Mouse (Mus musculus): ENCODE measurements at regions not wholly inside any gene's neighbourhood (a gene's known extent, or its start where the extent isn't known, plus 50 kb on each side); places are given as distances from the start of the nearest gene placed in this dataset.
A peak's percentile ranks its signal among the peaks of the same experiment; 100 is the strongest.
"Not testable (repeated sequence)": the region's sequence is repeated elsewhere in the genome, so short reads cannot be mapped to it uniquely, and the experiment has no call there.

- WGBS, result 82% methylated on average over 9 of the region's 9 CpGs
Measured at GRCm38 (mm10) chr14:52720640-52721039, 225.1 kb upstream of the Olfr1507 start.

GRCm38 (mm10) chr14:52700851-52701250 lies 205.3 kb upstream of the Olfr1507 start:
- WGBS, result 76% methylated on average over 1 of the region's 1 CpGs
- DNase-seq; H3K27ac ChIP-seq (ENCODE audit: insufficient read depth, low read depth, low read length); H3K4me1 ChIP-seq (ENCODE audit: control insufficient read depth, insufficient read depth, low read length); H3K27me3 ChIP-seq (replicated peaks; ENCODE audit: control insufficient read depth, insufficient read depth, low read length); H3K36me3 ChIP-seq (ENCODE audit: control insufficient read depth, insufficient read depth, low read length); H3K4me3 ChIP-seq (ENCODE audit: insufficient read depth, low read depth, low read length): not testable (repeated sequence)

More at GRCm38 (mm10) chr14:52720640-52721039, 225.1 kb upstream of the Olfr1507 start:
- Histone ChIP-seq H3K4me1 (ENCODE audit: control insufficient read depth, insufficient read depth, low read length) (no peaks in the 10 kb centered on the region), H3K36me3 (ENCODE audit: control insufficient read depth, insufficient read depth, low read length) (no peaks in the 10 kb centered on the region), H3K27me3 (replicated peaks; ENCODE audit: control insufficient read depth, insufficient read depth, low read length) (no peaks in the 10 kb centered on the region), H3K27ac (ENCODE audit: insufficient read depth, low read depth, low read length) (no peak overlapping the region), H3K4me3 (ENCODE audit: insufficient read depth, low read depth, low read length) (no peak overlapping the region)
- no peak for TF ChIP-seq CTCF (conservative IDR thresholded peaks at IDR 0.05; ENCODE audit: insufficient read depth, insufficient read length, low read depth, low read length)
- no peak for TF ChIP-seq POLR2A (IDR thresholded peaks at IDR 0.05; ENCODE audit: low read depth, low read length)
- no peak for DNase-seq

GRCm38 (mm10) chr14:52683636-52684035 lies 188.1 kb upstream of the Olfr1507 start:
- not testable (repeated sequence) for H3K27me3 ChIP-seq (replicated peaks; ENCODE audit: control insufficient read depth, insufficient read depth, low read length); DNase-seq; H3K27ac ChIP-seq (ENCODE audit: insufficient read depth, low read depth, low read length); H3K36me3 ChIP-seq (ENCODE audit: control insufficient read depth, insufficient read depth, low read length); H3K4me3 ChIP-seq (ENCODE audit: insufficient read depth, low read depth, low read length); H3K4me1 ChIP-seq (ENCODE audit: control insufficient read depth, insufficient read depth, low read length)
- WGBS, result no CpG with 5 or more reads among the region's 1 CpGs

DNA sequence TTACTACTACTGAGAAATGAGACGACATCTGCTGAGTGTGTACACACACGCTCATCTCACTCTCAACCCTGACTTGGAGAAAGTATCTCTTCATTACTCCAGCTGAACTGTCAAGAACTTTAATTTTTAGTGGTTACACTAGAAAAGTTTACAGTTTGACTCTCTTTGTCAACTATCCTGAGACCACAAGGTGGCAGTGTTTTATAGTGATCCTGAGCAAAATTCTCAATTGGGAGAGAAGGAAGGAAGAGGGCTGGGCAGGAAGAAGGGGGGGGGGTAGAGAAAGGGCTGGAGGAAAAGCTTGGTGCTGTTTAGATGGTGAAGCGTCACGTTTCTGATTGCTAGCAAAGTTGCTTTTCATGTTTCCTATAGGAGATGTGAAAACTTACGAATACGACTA lies 158.8 kb upstream of the Olfr1507 start:
- 66% methylated on average over 6 of the region's 6 CpGs for WGBS

GRCm38 (mm10) chr14:52638179-52638578 lies 142.6 kb upstream of the Olfr1507 start:
- H3K4me3 ChIP-seq (ENCODE audit: insufficient read depth, low read depth, low read length), result no peak overlapping the region
- WGBS, result 76% methylated on average over 2 of the region's 2 CpGs
- no peaks in the 10 kb centered on the region for H3K27me3 ChIP-seq (replicated peaks; ENCODE audit: control insufficient read depth, insufficient read depth, low read length)
- no peaks in the 10 kb centered on the region for H3K36me3 ChIP-seq (ENCODE audit: control insufficient read depth, insufficient read depth, low read length)
- H3K4me1 ChIP-seq (ENCODE audit: control insufficient read depth, insufficient read depth, low read length), result no peaks in the 10 kb centered on the region
- TF ChIP-seq CTCF (conservative IDR thresholded peaks at IDR 0.05; ENCODE audit: insufficient read depth, insufficient read length, low read depth, low read length) (no peak), POLR2A (IDR thresholded peaks at IDR 0.05; ENCODE audit: low read depth, low read length) (no peak)
- DNase-seq, result no peak
- H3K27ac ChIP-seq (ENCODE audit: insufficient read depth, low read depth, low read length), result no peak overlapping the region

More for the DNA sequence above, 158.8 kb upstream of the Olfr1507 start:
- no peaks in the 10 kb centered on the region for H3K36me3 ChIP-seq (ENCODE audit: control insufficient read depth, insufficient read depth, low read length)
- no peak overlapping the region for H3K27ac ChIP-seq (ENCODE audit: insufficient read depth, low read depth, low read length)
- DNase-seq, result no peak
- no peaks in the 10 kb centered on the region; the same call in 1 of the 2 replicates for H3K27me3 ChIP-seq (replicated peaks; ENCODE audit: control insufficient read depth, insufficient read depth, low read length)
- TF ChIP-seq POLR2A (IDR thresholded peaks at IDR 0.05; ENCODE audit: low read depth, low read length), result no peak
- no peak for TF ChIP-seq CTCF (conservative IDR thresholded peaks at IDR 0.05; ENCODE audit: insufficient read depth, insufficient read length, low read depth, low read length)
- H3K4me1 ChIP-seq (ENCODE audit: control insufficient read depth, insufficient read depth, low read length), result no peaks in the 10 kb centered on the region
- no peak overlapping the region for H3K4me3 ChIP-seq (ENCODE audit: insufficient read depth, low read depth, low read length)

- no peak for TF ChIP-seq POLR2A (IDR thresholded peaks at IDR 0.05; ENCODE audit: low read depth, low read length)
- TF ChIP-seq CTCF (conservative IDR thresholded peaks at IDR 0.05; ENCODE audit: insufficient read depth, insufficient read length, low read depth, low read length), result no peak; the same call in 1 of the 2 replicates
- DNase-seq, result no peak
- no peaks in the 10 kb centered on the region for H3K27me3 ChIP-seq (replicated peaks; ENCODE audit: control insufficient read depth, insufficient read depth, low read length)
- H3K4me3 ChIP-seq (ENCODE audit: insufficient read depth, low read depth, low read length), result no peak overlapping the region
- no peaks in the 10 kb centered on the region for H3K4me1 ChIP-seq (ENCODE audit: control insufficient read depth, insufficient read depth, low read length)
- no peak overlapping the region for H3K27ac ChIP-seq (ENCODE audit: insufficient read depth, low read depth, low read length)
- 21% methylated on average over 4 of the region's 4 CpGs for WGBS
- no peaks in the 10 kb centered on the region for H3K36me3 ChIP-seq (ENCODE audit: control insufficient read depth, insufficient read depth, low read length)
Measured at GRCm38 (mm10) chr14:52622184-52622583, 126.6 kb upstream of the Olfr1507 start.

DNA sequence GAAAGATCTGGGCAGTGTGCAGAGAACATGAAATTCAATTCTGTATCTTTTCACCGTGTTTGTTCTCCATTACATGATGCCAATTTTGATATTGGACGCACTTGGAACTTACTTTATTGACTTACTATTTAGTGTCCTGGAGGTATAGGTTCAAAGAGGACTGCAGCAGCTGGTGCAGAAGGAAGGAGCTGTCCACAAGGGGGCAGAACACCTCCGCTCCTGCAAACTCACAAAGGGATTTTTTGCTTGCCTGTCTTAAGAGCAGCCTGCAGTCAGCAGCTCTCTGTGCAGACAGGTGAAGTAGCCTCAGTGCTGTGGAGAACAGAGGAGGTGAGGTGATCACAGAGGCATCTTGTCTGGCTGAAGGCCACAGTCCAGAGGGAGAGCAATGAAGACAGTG lies 84.8 kb upstream of the Olfr1507 start:
- TF ChIP-seq POLR2A (IDR thresholded peaks at IDR 0.05; ENCODE audit: low read depth, low read length), result no peak
- peak; percentile 34; the same call in 1 of the 2 replicates for TF ChIP-seq CTCF (conservative IDR thresholded peaks at IDR 0.05; ENCODE audit: insufficient read depth, insufficient read length, low read depth, low read length)
- Histone ChIP-seq H3K27me3 (replicated peaks; ENCODE audit: control insufficient read depth, insufficient read depth, low read length) (no peaks in the 10 kb centered on the region), H3K4me3 (ENCODE audit: insufficient read depth, low read depth, low read length) (no peak overlapping the region), H3K27ac (ENCODE audit: insufficient read depth, low read depth, low read length) (no peak overlapping the region), H3K4me1 (ENCODE audit: control insufficient read depth, insufficient read depth, low read length) (no peaks in the 10 kb centered on the region), H3K36me3 (ENCODE audit: control insufficient read depth, insufficient read depth, low read length) (no peaks in the 10 kb centered on the region)
- peak; percentile 8 for DNase-seq
- 53% methylated on average over 3 of the region's 3 CpGs for WGBS

- no peak for DNase-seq
- Histone ChIP-seq H3K27ac (ENCODE audit: insufficient read depth, low read depth, low read length) (no peak overlapping the region), H3K4me3 (ENCODE audit: insufficient read depth, low read depth, low read length) (no peak overlapping the region), H3K27me3 (replicated peaks; ENCODE audit: control insufficient read depth, insufficient read depth, low read length) (no peaks in the 10 kb centered on the region), H3K4me1 (ENCODE audit: control insufficient read depth, insufficient read depth, low read length) (no peaks in the 10 kb centered on the region), H3K36me3 (ENCODE audit: control insufficient read depth, insufficient read depth, low read length) (no peaks in the 10 kb centered on the region)
- TF ChIP-seq CTCF (conservative IDR thresholded peaks at IDR 0.05; ENCODE audit: insufficient read depth, insufficient read length, low read depth, low read length) (no peak), POLR2A (IDR thresholded peaks at IDR 0.05; ENCODE audit: low read depth, low read length) (no peak)
- 55% methylated on average over 5 of the region's 5 CpGs for WGBS
Measured at GRCm38 (mm10) chr14:52566920-52567319, 71.4 kb upstream of the Olfr1507 start.

Data from kidney, adult 2 months (tissue).